Mouse (Mus musculus) myocyte (in vitro differentiated cells): ENCODE data around the gene Aff3. TPM values are rescaled to one million over a fixed set of nuclear protein-coding genes. Genes with fewer than 3 reads are reported as not detected.

Experiments
- H3K27me3 ChIP-seq: one replicate; pipeline ENCODE4 v1.6.1; 2011; ENCODE audit not compliant: control insufficient read depth, insufficient read depth, insufficient read length
- H3K36me3 ChIP-seq: one replicate; pipeline ENCODE4 v1.6.1; 2011; ENCODE audit not compliant: control insufficient read depth, insufficient read depth
- H3K4me2 ChIP-seq: one replicate; pipeline ENCODE4 v1.6.1; 2011; ENCODE audit warnings: low read depth, control low read depth
- H3K4me3 ChIP-seq: one replicate; pipeline ENCODE4 v1.5.1; 2011; ENCODE audit warnings: mild to moderate bottlenecking, control low read depth, moderate library complexity
- H3K79me2 ChIP-seq: one replicate; pipeline ENCODE4 v1.6.1; 2011; ENCODE audit not compliant: control insufficient read depth, insufficient read depth
- H3ac ChIP-seq: one replicate; pipeline ENCODE4 v1.6.1; 2011; ENCODE audit not compliant: control insufficient read depth, insufficient read length
- CEBPB ChIP-seq: IDR thresholded peaks from 2 replicates; pipeline ENCODE4 v1.6.1; 2011; ENCODE audit warnings: mild to moderate bottlenecking, moderate library complexity; ENCODE audit not compliant: poor library complexity, insufficient read depth, severe bottlenecking
- E2F4 ChIP-seq: IDR thresholded peaks from one replicate; pipeline ENCODE4 v1.6.1; 2011; ENCODE audit warnings: mild to moderate bottlenecking, control low read depth, moderate library complexity; ENCODE audit not compliant: insufficient read depth
- MAX ChIP-seq: IDR thresholded peaks from one replicate; pipeline ENCODE4 v1.6.1; 2011; ENCODE audit warnings: low read depth, mild to moderate bottlenecking, control low read depth
- MYOD1 ChIP-seq, 3 experiments: IDR thresholded peaks; one replicate each; pipeline ENCODE4 v1.6.1; 2011; ENCODE audit warnings: control low read depth in 2 of 3, low read depth in 2 of 3, mild to moderate bottlenecking in 2 of 3, moderate library complexity in 1 of 3; ENCODE audit not compliant: insufficient read length in 2 of 3, control insufficient read depth in 1 of 3
- MYOG ChIP-seq, 3 experiments: IDR thresholded peaks; one replicate each; pipeline ENCODE4 v1.6.1; 2011; ENCODE audit warnings: control low read depth in 2 of 3, low read depth in 2 of 3, mild to moderate bottlenecking in 2 of 3; ENCODE audit not compliant: insufficient read length in 2 of 3, control insufficient read depth in 1 of 3, insufficient read depth in 1 of 3
- POLR2A ChIP-seq: IDR thresholded peaks from one replicate; pipeline ENCODE4 v1.6.1; 2011; ENCODE audit warnings: low read depth, mild to moderate bottlenecking, control low read depth, moderate library complexity; ENCODE audit not compliant: insufficient read length
- POLR2AphosphoS2 ChIP-seq: IDR thresholded peaks from one replicate; pipeline ENCODE4 v1.6.1; 2011; ENCODE audit warnings: low read depth, control low read depth; ENCODE audit not compliant: insufficient read length
- REST ChIP-seq: IDR thresholded peaks from one replicate; pipeline ENCODE4 v1.6.1; 2011; ENCODE audit warnings: mild to moderate bottlenecking, control low read depth, moderate library complexity; ENCODE audit not compliant: insufficient read depth, insufficient read length
- SRF ChIP-seq: IDR thresholded peaks from one replicate; pipeline ENCODE4 v1.6.1; 2011; ENCODE audit warnings: low read depth; ENCODE audit not compliant: control insufficient read depth, insufficient read length
- TCF12 ChIP-seq: IDR thresholded peaks from one replicate; pipeline ENCODE4 v1.6.1; 2011; ENCODE audit warnings: mild to moderate bottlenecking, control low read depth; ENCODE audit not compliant: poor library complexity, insufficient read depth, severe bottlenecking
- TCF3 ChIP-seq: IDR thresholded peaks from one replicate; pipeline ENCODE4 v1.6.1; 2011; ENCODE audit warnings: low read depth, control low read depth; ENCODE audit not compliant: insufficient read length
- USF1 ChIP-seq: IDR thresholded peaks from one replicate; pipeline ENCODE4 v1.6.1; 2011; ENCODE audit warnings: low read depth, mild to moderate bottlenecking, control low read depth, moderate library complexity
- polyA plus RNA-seq: library from polyadenylated mRNA; unstranded; fragments of >200 nt; fragmentation: generic; extraction: Trizol; gene quantifications from one replicate; pipeline ENCODE4 v1.2.1, GENCODE M21; 2012; ENCODE audit warnings: missing spikeins

Aff3 gene
- polyA plus RNA-seq, 1 experiment: not detected

DNA sequence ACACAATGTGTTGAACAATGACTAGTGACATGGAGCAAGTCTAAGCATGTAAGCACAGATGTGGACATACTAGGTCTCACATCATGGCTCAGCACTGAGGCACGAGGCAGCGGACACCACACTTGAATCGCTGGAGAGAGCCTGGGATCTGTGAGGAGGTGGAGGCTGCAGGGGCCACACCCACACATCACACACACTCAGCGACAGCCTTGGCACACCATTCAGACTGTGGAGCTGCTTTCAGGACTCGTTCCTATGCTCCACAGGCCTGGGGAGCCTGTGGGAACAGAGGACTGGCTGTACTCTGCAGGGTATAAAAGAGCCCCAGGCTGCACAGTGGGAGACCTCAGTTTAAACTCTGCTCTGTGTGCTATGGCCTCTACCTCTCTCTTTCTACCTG lies 270.3 kb downstream of the Aff3 start:
- H3K4me3 ChIP-seq: no peak overlapping the region
- peaks cover 19% of the 10 kb centered on the region for H3K27me3 ChIP-seq
- TF ChIP-seq SRF (no peak), MAX (no peak)
- H3K79me2 ChIP-seq: no peaks in the 10 kb centered on the region
- H3ac ChIP-seq: no peak overlapping the region
- no peak overlapping the region for H3K4me2 ChIP-seq
- no peaks in the 10 kb centered on the region for H3K36me3 ChIP-seq

DNA sequence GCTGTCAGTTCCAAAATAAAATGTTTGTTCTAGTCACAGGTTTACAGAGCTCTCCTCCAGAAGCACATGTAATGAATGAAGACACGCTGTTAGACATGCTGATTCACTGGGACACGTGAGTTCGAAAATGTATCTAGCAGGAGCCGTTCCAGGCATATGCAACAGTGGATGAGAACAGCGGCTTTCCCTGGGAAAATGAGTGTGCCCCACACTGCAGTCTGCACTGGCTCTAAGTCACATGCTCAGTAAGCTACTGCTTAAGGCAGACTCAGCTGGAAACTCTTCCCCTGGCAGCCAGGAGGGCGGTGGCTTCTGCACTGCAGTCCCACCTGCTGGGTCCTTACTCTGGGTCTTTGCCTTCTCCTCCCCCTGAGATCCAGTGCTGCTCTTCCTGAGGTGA lies 271.2 kb downstream of the Aff3 start:
- no peak for TF ChIP-seq MYOD1 (IDR thresholded peaks at IDR 0.05; ENCODE audit: control insufficient read depth in 1 of 3, insufficient read length in 2 of 3, low read depth in 2 of 3)
- no peak for TF ChIP-seq CEBPB
- TF ChIP-seq E2F4: no peak
- TF ChIP-seq REST: no peak
- no peak for TF ChIP-seq TCF12
- no peak for TF ChIP-seq SRF
- no peak for TF ChIP-seq USF1
- TF ChIP-seq POLR2A: no peak
- TF ChIP-seq MAX: no peak
- TF ChIP-seq MYOG (IDR thresholded peaks at IDR 0.05; ENCODE audit: control insufficient read depth in 1 of 3, insufficient read depth in 1 of 3, insufficient read length in 2 of 3, low read depth in 2 of 3): no peak
- TF ChIP-seq POLR2AphosphoS2: no peak
- no peak for TF ChIP-seq TCF3
- Histone ChIP-seq H3K4me2 (no peak overlapping the region), H3K27me3 (peaks cover 29% of the 10 kb centered on the region), H3ac (no peak overlapping the region), H3K36me3 (no peaks in the 10 kb centered on the region), H3K4me3 (no peak overlapping the region), H3K79me2 (no peaks in the 10 kb centered on the region)

DNA sequence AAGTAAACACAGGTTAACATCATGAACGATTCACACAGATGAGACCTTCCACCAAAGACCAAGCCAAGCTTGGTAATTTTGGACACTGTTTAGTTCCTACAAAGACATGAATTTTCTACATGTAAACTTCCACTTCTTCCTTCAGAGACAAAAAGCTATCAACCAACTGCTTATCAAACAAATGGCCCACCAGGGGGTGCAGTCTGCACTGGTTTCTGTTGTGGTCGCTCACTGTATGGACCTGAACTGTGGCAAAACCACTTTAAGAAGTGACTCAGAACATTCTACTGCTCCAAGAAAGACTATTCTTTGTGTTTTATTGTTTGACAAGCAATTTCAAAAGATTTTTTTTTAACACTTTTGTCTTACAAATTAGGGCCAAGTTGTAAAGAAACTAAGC lies 271.8 kb downstream of the Aff3 start:
- TF ChIP-seq POLR2AphosphoS2: no peak
- no peak for TF ChIP-seq MAX
- TF ChIP-seq MYOG (IDR thresholded peaks at IDR 0.05; ENCODE audit: control insufficient read depth in 1 of 3, insufficient read depth in 1 of 3, insufficient read length in 2 of 3, low read depth in 2 of 3): no peak
- no peak for TF ChIP-seq E2F4
- no peak for TF ChIP-seq TCF12
- TF ChIP-seq MYOD1 (IDR thresholded peaks at IDR 0.05; ENCODE audit: control insufficient read depth in 1 of 3, insufficient read length in 2 of 3, low read depth in 2 of 3): no peak
- no peak for TF ChIP-seq USF1
- no peak for TF ChIP-seq TCF3
- no peak for TF ChIP-seq REST
- TF ChIP-seq POLR2A: no peak
- TF ChIP-seq SRF: no peak
- no peak for TF ChIP-seq CEBPB
- H3K4me3 ChIP-seq: no peak overlapping the region
- H3K79me2 ChIP-seq: no peaks in the 10 kb centered on the region
- H3K36me3 ChIP-seq: no peaks in the 10 kb centered on the region
- no peak overlapping the region for H3K4me2 ChIP-seq
- no peak overlapping the region for H3ac ChIP-seq
- H3K27me3 ChIP-seq: peaks cover 31% of the 10 kb centered on the region

DNA sequence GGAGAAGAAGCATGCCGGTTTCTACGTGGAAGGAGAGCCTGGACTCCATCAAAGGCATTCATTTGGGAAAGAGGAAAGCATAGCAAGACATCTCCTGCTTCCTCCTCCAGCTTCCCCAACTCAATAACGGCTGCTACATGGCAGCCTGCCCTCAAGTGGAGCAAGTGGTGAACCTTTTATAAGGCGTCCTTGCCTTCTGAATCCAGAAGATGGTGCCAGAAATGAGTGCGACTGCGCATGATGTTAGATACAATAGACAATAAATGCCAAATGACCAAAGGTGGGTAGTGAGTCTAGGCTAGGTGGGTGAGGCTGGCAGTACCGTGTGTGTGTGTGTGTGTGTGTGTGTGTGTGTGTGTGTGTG lies 273.9 kb downstream of the Aff3 start:
- no peak overlapping the region for H3K4me3 ChIP-seq
- no peaks in the 10 kb centered on the region for H3K36me3 ChIP-seq
- no peak overlapping the region for H3ac ChIP-seq
- peaks cover 36% of the 10 kb centered on the region for H3K27me3 ChIP-seq
- TF ChIP-seq REST (no peak), E2F4 (no peak), POLR2AphosphoS2 (no peak), MYOD1 (IDR thresholded peaks at IDR 0.05; ENCODE audit: control insufficient read depth in 1 of 3, insufficient read length in 2 of 3, low read depth in 2 of 3) (no peak), MYOG (IDR thresholded peaks at IDR 0.05; ENCODE audit: control insufficient read depth in 1 of 3, insufficient read depth in 1 of 3, insufficient read length in 2 of 3, low read depth in 2 of 3) (no peak), MAX (no peak), POLR2A (no peak), CEBPB (no peak), TCF3 (no peak), SRF (no peak), TCF12 (no peak), USF1 (no peak)
- H3K79me2 ChIP-seq: no peaks in the 10 kb centered on the region
- no peak overlapping the region for H3K4me2 ChIP-seq

DNA sequence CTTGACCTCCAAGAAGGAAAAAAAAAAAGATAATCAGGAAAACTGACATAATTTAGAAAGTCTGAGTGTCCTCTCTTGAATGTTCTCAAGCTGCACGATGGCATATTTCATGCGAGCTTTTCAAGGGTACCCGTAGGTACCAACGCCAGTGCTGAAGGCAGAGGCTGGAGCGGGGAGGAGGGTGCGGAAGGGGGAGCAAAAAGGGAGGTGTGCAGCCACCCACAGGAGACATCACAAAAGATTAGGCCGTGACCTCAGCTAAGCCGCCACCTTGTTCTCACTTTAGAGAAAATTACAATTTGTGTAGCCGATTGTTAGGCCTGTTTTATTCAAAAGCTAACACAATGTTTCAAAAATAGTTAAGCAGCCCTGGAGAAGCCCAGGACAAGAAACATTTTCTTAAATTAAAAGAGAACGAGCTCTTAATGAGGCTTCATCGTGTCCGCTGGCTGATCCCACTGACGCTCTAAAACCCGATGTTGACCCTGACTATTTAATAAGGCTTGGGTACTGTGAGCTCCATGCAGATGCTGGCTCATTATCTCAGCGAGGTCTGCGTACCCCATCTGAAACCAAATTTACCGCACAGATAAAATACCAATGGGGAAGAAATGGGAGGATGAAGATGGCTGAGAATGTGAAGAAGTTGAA lies 274.4 kb downstream of the Aff3 start:
- Histone ChIP-seq H3K79me2 (no peaks in the 10 kb centered on the region), H3K27me3 (peaks cover 40% of the 10 kb centered on the region), H3ac (no peak overlapping the region), H3K4me3 (no peak overlapping the region), H3K36me3 (no peaks in the 10 kb centered on the region), H3K4me2 (no peak overlapping the region)
- no peak for TF ChIP-seq TCF3
- no peak for TF ChIP-seq USF1
- TF ChIP-seq REST: no peak
- no peak for TF ChIP-seq POLR2AphosphoS2
- no peak for TF ChIP-seq TCF12
- no peak for TF ChIP-seq POLR2A
- TF ChIP-seq E2F4: no peak
